Mouse (Mus musculus) ES-Bruce4 (cell line): ENCODE measurements around the gene Olfr1065. TPM values are rescaled to one million over a fixed set of nuclear protein-coding genes. Genes with fewer than 3 reads are reported as not detected.

Experiments
- H3K27ac ChIP-seq: 2 replicates; pipeline ENCODE4 v1.5.1; 2012; ENCODE audit warnings: low read length, inconsistent platforms; ENCODE audit not compliant: insufficient read depth
- H3K27me3 ChIP-seq: 2 replicates; pipeline ENCODE4 v1.6.1; 2012; ENCODE audit warnings: mild to moderate bottlenecking, low read length, inconsistent platforms; ENCODE audit not compliant: control insufficient read depth, poor library complexity, insufficient read depth, severe bottlenecking
- H3K36me3 ChIP-seq: 2 replicates; pipeline ENCODE4 v1.6.1; 2012; ENCODE audit warnings: inconsistent platforms, mild to moderate bottlenecking, low read length, moderate library complexity; ENCODE audit not compliant: control insufficient read depth, poor library complexity, insufficient read depth, severe bottlenecking
- H3K4me1 ChIP-seq: one replicate; pipeline ENCODE4 v1.8.1; 2011; ENCODE audit warnings: low read length; ENCODE audit not compliant: control insufficient read depth, insufficient read depth
- H3K4me3 ChIP-seq: 2 replicates; pipeline ENCODE4 v1.5.1; 2011; ENCODE audit warnings: low read depth, mild to moderate bottlenecking, low read length
- H3K9ac ChIP-seq: 2 replicates; pipeline ENCODE4 v1.6.1; 2012; ENCODE audit warnings: low read depth, mild to moderate bottlenecking, inconsistent platforms; ENCODE audit not compliant: poor library complexity, severe bottlenecking
- H3K9me3 ChIP-seq: replicated peaks from 2 replicates; pipeline ENCODE4 v1.6.1; 2012; ENCODE audit warnings: mild to moderate bottlenecking, low read length, inconsistent platforms; ENCODE audit not compliant: control insufficient read depth, poor library complexity, insufficient read depth, severe bottlenecking
- CTCF ChIP-seq: IDR thresholded peaks from one replicate; pipeline ENCODE4 v1.8.1; 2011; ENCODE audit warnings: low read depth, low read length
- EP300 ChIP-seq: IDR thresholded peaks from 2 replicates; pipeline ENCODE4 v1.6.1; 2011; ENCODE audit warnings: low read depth, low read length; ENCODE audit not compliant: insufficient read depth
- POLR2A ChIP-seq: IDR thresholded peaks from one replicate; pipeline ENCODE4 v1.8.1; 2011; ENCODE audit warnings: low read length; ENCODE audit not compliant: insufficient read depth
- polyA plus RNA-seq: library from polyadenylated mRNA; stranded (reverse); fragments of >200 nt; gene quantifications from 2 replicates; pipeline ENCODE4 v1.2.4, GENCODE M21; 2011; ENCODE audit warnings: low read depth; ENCODE audit not compliant: missing spikeins, insufficient read depth, insufficient read length

Gene Olfr1065
- polyA plus RNA-seq, 1 experiment: not detected

DNA sequence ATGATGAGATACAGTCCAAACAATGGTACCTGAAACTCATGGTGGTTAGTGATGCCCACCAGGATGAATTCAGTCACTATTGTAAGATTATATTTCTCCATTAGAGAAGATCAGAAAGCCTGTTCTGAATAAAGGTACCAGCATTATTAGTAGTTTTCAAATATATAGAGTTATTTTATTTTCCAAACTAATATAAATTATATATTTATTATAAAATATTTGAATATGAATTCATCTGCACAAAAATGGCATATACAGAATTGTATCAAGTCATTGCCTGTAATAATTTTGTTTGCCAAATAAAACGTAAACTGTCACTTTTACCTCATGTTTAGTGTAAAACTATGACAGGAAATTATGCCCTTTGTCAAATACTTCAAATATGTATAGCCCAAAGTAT is 36.4 kb downstream of the Olfr1065 start, which contains the start of gene Olfr1061:
Olfr1061 (minus strand) TSS at position 101 of the 400 bp plus-strand sequence.
- H3K9ac ChIP-seq: no peak within 1 kb of the TSS
- TF ChIP-seq EP300: no peak
- TF ChIP-seq POLR2A: no peak
- TF ChIP-seq CTCF: no peak
- no peak within 1 kb of the TSS for H3K4me3 ChIP-seq
- H3K4me1 ChIP-seq: no peaks in the 10 kb centered on the region
- H3K36me3 ChIP-seq: no peaks in the 10 kb centered on the region
- H3K9me3 ChIP-seq: no peaks in the 10 kb centered on the region
- H3K27ac ChIP-seq: no peak within 1 kb of the TSS
- H3K27me3 ChIP-seq: no peaks in the 10 kb centered on the region

DNA sequence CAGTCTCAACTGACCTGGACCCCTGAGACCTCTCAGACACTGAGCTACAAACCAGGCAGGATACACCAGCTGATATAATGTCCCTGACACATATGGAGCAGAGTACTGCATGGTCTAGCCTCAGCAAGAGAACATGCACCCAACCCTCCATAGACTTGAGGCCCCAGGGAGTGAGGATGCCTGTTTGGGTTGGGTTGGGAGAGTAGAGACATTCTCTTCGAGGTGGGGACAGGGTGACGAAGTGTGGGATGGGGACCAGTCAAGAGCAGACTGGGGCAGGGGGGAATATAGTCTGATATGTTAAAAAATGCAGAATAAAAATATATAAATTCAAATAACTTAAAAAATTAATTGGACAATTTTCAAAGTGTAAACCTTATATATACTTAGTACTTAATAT is 55.3 kb downstream of the Olfr1065 start:
- no peak overlapping the region for H3K27ac ChIP-seq
- H3K4me3 ChIP-seq: no peak overlapping the region
- no peak overlapping the region for H3K9ac ChIP-seq
- H3K9me3 ChIP-seq: no peaks in the 10 kb centered on the region
- no peak for TF ChIP-seq POLR2A
- TF ChIP-seq CTCF: no peak
- TF ChIP-seq EP300: no peak
- no peaks in the 10 kb centered on the region for H3K36me3 ChIP-seq
- H3K4me1 ChIP-seq: no peaks in the 10 kb centered on the region
- H3K27me3 ChIP-seq: no peaks in the 10 kb centered on the region

Other genes with a start within 250 kb of the Olfr1065 start
- not detected in 2 replicates for gene Olfr1045, start 247.6 kb downstream of the Olfr1065 start, polyA plus RNA-seq
- not detected in 2 replicates for gene Olfr1046, start 231.3 kb downstream of the Olfr1065 start, polyA plus RNA-seq
- gene Olfr1047, start 219.2 kb downstream of the Olfr1065 start, polyA plus RNA-seq: not detected in 2 replicates
- not detected in 2 replicates for gene Olfr1048, start 210.3 kb downstream of the Olfr1065 start, polyA plus RNA-seq
- gene Olfr1049, start 192.3 kb downstream of the Olfr1065 start, polyA plus RNA-seq: not detected in 2 replicates
- not detected in 2 replicates for gene Olfr1051, start 171.5 kb downstream of the Olfr1065 start, polyA plus RNA-seq
- gene Olfr1052, start 158.1 kb downstream of the Olfr1065 start, polyA plus RNA-seq: not detected in 2 replicates
- gene Olfr1053, start 135.3 kb downstream of the Olfr1065 start, polyA plus RNA-seq: not detected in 2 replicates
- gene Olfr1054, start 115.2 kb downstream of the Olfr1065 start, polyA plus RNA-seq: not detected in 2 replicates
- not detected in 2 replicates for gene Olfr1055, start 100.3 kb downstream of the Olfr1065 start, polyA plus RNA-seq
- gene Olfr1056, start 88.1 kb downstream of the Olfr1065 start, polyA plus RNA-seq: not detected in 2 replicates
- not detected in 2 replicates for gene Olfr1057, start 72.2 kb downstream of the Olfr1065 start, polyA plus RNA-seq
- gene Olfr1058, start 62.0 kb downstream of the Olfr1065 start, polyA plus RNA-seq: not detected in 2 replicates
- gene Olfr1061, start 36.5 kb downstream of the Olfr1065 start, polyA plus RNA-seq: not detected in 2 replicates
- not detected in 2 replicates for gene Olfr1062, start 23.8 kb downstream of the Olfr1065 start, polyA plus RNA-seq
- gene Olfr1066, start 5.7 kb upstream of the Olfr1065 start, polyA plus RNA-seq: not detected in 2 replicates
- gene Olfr228, start 36.8 kb upstream of the Olfr1065 start, polyA plus RNA-seq: not detected in 2 replicates
- gene Olfr1076, start 57.9 kb upstream of the Olfr1065 start, polyA plus RNA-seq: not detected in 2 replicates
- not detected in 2 replicates for gene Olfr1079, start 91.9 kb upstream of the Olfr1065 start, polyA plus RNA-seq
- not detected in 2 replicates for gene Olfr1080, start 107.6 kb upstream of the Olfr1065 start, polyA plus RNA-seq
- not detected in 2 replicates for gene Olfr1082, start 148.4 kb upstream of the Olfr1065 start, polyA plus RNA-seq
- gene Olfr1084, start 189.1 kb upstream of the Olfr1065 start, polyA plus RNA-seq: not detected in 2 replicates
- not detected in 2 replicates for gene Olfr1085, start 211.4 kb upstream of the Olfr1065 start, polyA plus RNA-seq
- not detected in 2 replicates for gene Olfr1086, start 229.5 kb upstream of the Olfr1065 start, polyA plus RNA-seq
- not detected in 2 replicates for gene Olfr1087, start 247.8 kb upstream of the Olfr1065 start, polyA plus RNA-seq